Mouse (Mus musculus) limb, embryonic 14.5 days (tissue): ENCODE measurements around the gene Dgkz. TPM values are rescaled to one million over a fixed set of nuclear protein-coding genes. Genes with fewer than 3 reads are reported as not detected.

Source experiments
- ATAC-seq: fragments of 200-750 bp; cut with Nextera tagmentation; 2 replicates; pipeline ENCODE4 v1.8.0; 2017; ENCODE audit warnings: low read depth, moderate number of reproducible peaks, moderate TSS enrichment; ENCODE audit not compliant: low FRiP score
- DNase-seq: peaks from one replicate; pipeline ENCODE4 v3.0.0-alpha.2; 2015; ENCODE audit warnings: low spot score
- H3K27ac ChIP-seq: fragments of 300-500 bp; sonication (generic); replicated peaks from 2 replicates; pipeline ENCODE4 v1.5.1; 2014; ENCODE audit warnings: low read depth, mild to moderate bottlenecking, low read length, moderate library complexity, mixed read lengths
- H3K27me3 ChIP-seq: fragments of 300-500 bp; sonication (generic); 2 replicates; pipeline ENCODE4 v1.6.1; 2014; ENCODE audit warnings: low read length, mixed read lengths; ENCODE audit not compliant: control insufficient read depth, insufficient read depth
- H3K36me3 ChIP-seq: fragments of 300-500 bp; sonication (generic); 2 replicates; pipeline ENCODE4 v1.6.1; 2014; ENCODE audit warnings: mild to moderate bottlenecking, low read length, moderate library complexity, mixed read lengths; ENCODE audit not compliant: control insufficient read depth, insufficient read depth
- H3K4me1 ChIP-seq: fragments of 300-500 bp; sonication (generic); 2 replicates; pipeline ENCODE4 v1.6.1; 2014; ENCODE audit warnings: antibody characterized with exemption, low read length, mixed read lengths; ENCODE audit not compliant: control insufficient read depth, insufficient read depth
- H3K4me2 ChIP-seq: fragments of 300-500 bp; sonication (generic); replicated peaks from 2 replicates; pipeline ENCODE4 v1.6.1; 2014; ENCODE audit warnings: low read depth, mild to moderate bottlenecking, low read length, moderate library complexity; ENCODE audit not compliant: severe bottlenecking
- H3K4me3 ChIP-seq: fragments of 300-500 bp; sonication (generic); replicated peaks from 2 replicates; pipeline ENCODE4 v1.5.1; 2014; ENCODE audit warnings: low read length
- H3K9ac ChIP-seq: fragments of 300-500 bp; sonication (generic); 2 replicates; pipeline ENCODE4 v1.6.1; 2014; ENCODE audit warnings: mild to moderate bottlenecking, low read depth, low read length, moderate library complexity; ENCODE audit not compliant: severe bottlenecking
- H3K9me3 ChIP-seq: fragments of 300-500 bp; sonication (generic); 2 replicates; pipeline ENCODE4 v1.6.1; 2016; ENCODE audit warnings: low read length; ENCODE audit not compliant: control insufficient read depth
- POLR2A ChIP-seq: fragments of 200-500 bp; IDR thresholded peaks from 2 replicates; pipeline ENCODE4 v1.8.0; 2012; ENCODE audit warnings: inconsistent platforms, mild to moderate bottlenecking, moderate library complexity, borderline replicate concordance; ENCODE audit not compliant: insufficient read depth, insufficient read length; ENCODE audit errors: extremely low read depth
- WGBS: fragments of 180-500 bp; shearing (Covaris S2); extraction: QIAGEN DNeasy Blood & Tissue Kit; methylation state at CpG from one replicate; pipeline ENCODE4 v1.1.7; 2014; 5-methylcytosine and 5-hydroxymethylcytosine counted together
- polyA plus RNA-seq, 2 experiments: library from polyadenylated mRNA; depleted of rRNA in 1 of 2; stranded (reverse) in 1 of 2; unstranded in 1 of 2; fragments of >200 nt; fragmentation: Nextera tagmentation in 1 of 2; extraction: Ambion mirVana in 1 of 2; gene quantifications; 2 replicates each; pipeline versions ENCODE4 v1.2.1 to v1.2.3; 2012 to 2014

The Dgkz gene
- polyA plus RNA-seq, 2 experiments = 42.4 to 97.1 TPM

- TF ChIP-seq POLR2A = no peak
- Histone ChIP-seq H3K4me3 (no peak overlapping the region), H3K9ac (no peak overlapping the region), H3K27me3 (no peaks in the 10 kb centered on the region; the same call in 1 of the 2 replicates), H3K36me3 (no peaks in the 10 kb centered on the region), H3K27ac (no peak overlapping the region), H3K4me2 (no peak overlapping the region), H3K9me3 (no peaks in the 10 kb centered on the region), H3K4me1 (peaks cover 44% of the 10 kb centered on the region)
- WGBS = 38% methylated on average over 1 of the region's 1 CpGs
- ATAC-seq (no peak), DNase-seq (no peak)
Observed at GRCm38 (mm10) chr2:92017440-92017839, 41.8 kb upstream of the Dgkz start.

GRCm38 (mm10) chr2:92016981-92017380, 41.3 kb upstream of the Dgkz start:
- TF ChIP-seq POLR2A = no peak
- peak; percentile 66 for DNase-seq
- peaks cover 44% of the 10 kb centered on the region for H3K4me1 ChIP-seq
- no peak overlapping the region for H3K27ac ChIP-seq
- no peaks in the 10 kb centered on the region for H3K36me3 ChIP-seq
- WGBS = 42% methylated on average over 3 of the region's 3 CpGs
- no peak overlapping the region for H3K4me2 ChIP-seq
- no peaks in the 10 kb centered on the region for H3K9me3 ChIP-seq
- no peaks in the 10 kb centered on the region for H3K27me3 ChIP-seq
- no peak for ATAC-seq
- H3K9ac ChIP-seq = no peak overlapping the region
- no peak overlapping the region for H3K4me3 ChIP-seq

- WGBS = 84% methylated on average over 5 of the region's 5 CpGs
- Histone ChIP-seq H3K27me3 (no peaks in the 10 kb centered on the region), H3K9me3 (no peaks in the 10 kb centered on the region), H3K4me2 (no peak overlapping the region), H3K4me3 (no peak overlapping the region), H3K36me3 (no peaks in the 10 kb centered on the region), H3K4me1 (peaks cover 41% of the 10 kb centered on the region), H3K9ac (no peak overlapping the region), H3K27ac (no peak overlapping the region)
- ATAC-seq (no peak), DNase-seq (no peak)
- no peak for TF ChIP-seq POLR2A
Observed at GRCm38 (mm10) chr2:92014891-92015290, 39.2 kb upstream of the Dgkz start.

GRCm38 (mm10) chr2:92014248-92014647, 38.6 kb upstream of the Dgkz start:
- H3K4me1 ChIP-seq = peaks cover 35% of the 10 kb centered on the region

GRCm38 (mm10) chr2:92012768-92013445, 37.2 kb upstream of the Dgkz start:
- H3K4me1 ChIP-seq = peaks cover 37% of the 10 kb centered on the region
- TF ChIP-seq POLR2A = no peak
- H3K36me3 ChIP-seq = no peaks in the 10 kb centered on the region
- DNase-seq (peak; percentile 93), ATAC-seq (peak; percentile 75)
- WGBS = 16% methylated on average over 8 of the region's 8 CpGs
- H3K27me3 ChIP-seq = no peaks in the 10 kb centered on the region
- peak overlapping the region; percentile 24 for H3K4me2 ChIP-seq
- peak overlapping the region; percentile 70 for H3K27ac ChIP-seq
- H3K9ac ChIP-seq = peak overlapping the region; percentile 38; the same call in 1 of the 2 replicates
- H3K4me3 ChIP-seq = no peak overlapping the region
- no peaks in the 10 kb centered on the region for H3K9me3 ChIP-seq

More at GRCm38 (mm10) chr2:92014248-92014647, 38.6 kb upstream of the Dgkz start:
- H3K4me3 ChIP-seq = no peak overlapping the region
- no peak for TF ChIP-seq POLR2A
- H3K4me2 ChIP-seq = no peak overlapping the region
- WGBS = 78% methylated on average over 6 of the region's 6 CpGs
- H3K27ac ChIP-seq = no peak overlapping the region
- DNase-seq (no peak), ATAC-seq (no peak)
- no peak overlapping the region for H3K9ac ChIP-seq
- H3K36me3 ChIP-seq = no peaks in the 10 kb centered on the region
- no peaks in the 10 kb centered on the region for H3K27me3 ChIP-seq
- H3K9me3 ChIP-seq = no peaks in the 10 kb centered on the region
